Mouse (Mus musculus) liver, adult (tissue): ENCODE data around the gene Ccdc7b.
"Not testable (repeated sequence)": the region's sequence is repeated elsewhere in the genome, so short reads cannot be mapped to it uniquely, and the experiment has no call there.

Source experiments
- GATA4 ChIP-seq: IDR thresholded peaks from 2 replicates; pipeline ENCODE4 v1.6.1; 2014; ENCODE audit warnings: mild to moderate bottlenecking, low read length; ENCODE audit not compliant: insufficient replicate concordance

Gene Ccdc7b

DNA sequence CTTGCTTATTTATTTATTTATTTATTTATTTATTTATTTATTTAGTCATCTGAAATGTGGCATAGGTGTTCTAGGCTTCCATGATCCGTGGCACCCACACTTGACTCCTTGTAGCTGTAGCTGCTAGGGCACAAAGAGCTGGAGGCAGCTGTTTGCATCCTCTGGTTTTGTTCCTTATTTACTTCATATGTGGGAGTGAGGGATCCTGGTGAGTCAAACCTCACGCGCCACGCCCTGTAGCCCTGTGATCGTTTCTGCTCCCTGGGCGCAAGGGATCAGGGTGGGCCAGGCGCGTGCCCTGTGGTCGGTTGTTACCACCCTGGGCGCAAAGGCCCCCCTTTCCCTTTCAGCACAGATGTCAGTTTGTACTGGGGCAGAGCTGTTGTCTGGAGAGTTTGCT, at the start of gene Ccdc7b:
Ccdc7b (plus strand) TSS at position 301 of the 400 bp plus-strand sequence.
- not testable (repeated sequence) for TF ChIP-seq GATA4

DNA sequence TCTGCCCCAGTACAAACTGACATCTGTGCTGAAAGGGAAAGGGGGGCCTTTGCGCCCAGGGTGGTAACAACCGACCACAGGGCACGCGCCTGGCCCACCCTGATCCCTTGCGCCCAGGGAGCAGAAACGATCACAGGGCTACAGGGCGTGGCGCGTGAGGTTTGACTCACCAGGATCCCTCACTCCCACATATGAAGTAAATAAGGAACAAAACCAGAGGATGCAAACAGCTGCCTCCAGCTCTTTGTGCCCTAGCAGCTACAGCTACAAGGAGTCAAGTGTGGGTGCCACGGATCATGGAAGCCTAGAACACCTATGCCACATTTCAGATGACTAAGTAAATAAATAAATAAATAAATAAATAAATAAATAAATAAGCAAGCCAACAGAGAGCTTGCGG, 1.5 kb upstream of the Ccdc7b start, which contains the start of gene Ccdc7a:
Ccdc7a (minus strand) TSS at position 101 of the 400 bp plus-strand sequence.
- not testable (repeated sequence) for TF ChIP-seq GATA4

DNA sequence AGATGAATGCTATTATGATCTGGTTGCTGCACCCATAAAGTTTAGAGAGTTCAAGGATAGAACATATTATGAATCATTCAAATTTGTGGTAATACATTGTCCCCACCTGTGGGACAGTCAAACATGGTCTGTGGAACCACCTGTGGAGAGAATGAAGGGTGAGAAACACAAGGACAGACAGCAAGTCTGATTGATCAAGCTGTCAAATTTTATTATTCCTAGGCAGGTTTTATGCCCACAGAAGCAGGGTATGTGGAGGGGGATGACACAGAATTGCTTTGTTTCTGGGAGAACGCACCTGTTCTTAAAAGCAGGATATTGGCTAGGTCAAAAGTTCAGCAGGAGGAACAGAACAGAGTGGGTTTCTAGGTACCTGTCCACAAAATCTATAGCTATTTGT, 64.6 kb downstream of the Ccdc7b start, which contains the start of gene Gm10999:
Gm10999 (minus strand) TSS at position 101 of the 400 bp plus-strand sequence.
- no peak for TF ChIP-seq GATA4

DNA sequence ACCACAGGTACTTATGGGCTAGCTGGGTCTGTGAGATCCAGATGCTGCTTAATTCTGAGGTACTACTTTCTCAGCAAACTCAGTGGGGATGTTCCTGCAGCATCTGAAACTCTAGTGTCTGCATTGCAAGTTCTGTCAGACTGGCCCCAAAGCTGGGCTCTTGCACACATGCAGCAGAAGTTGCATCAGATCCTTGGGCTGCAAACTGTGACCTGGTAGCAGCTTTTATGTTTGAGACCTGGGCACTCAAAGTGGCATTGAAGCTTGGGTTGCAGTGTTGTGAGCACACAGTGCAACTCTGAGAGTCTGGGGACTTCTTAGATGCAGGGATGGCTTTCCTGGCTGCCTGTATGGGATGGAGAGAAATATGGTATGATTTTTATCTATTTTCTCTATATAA, 66.5 kb downstream of the Ccdc7b start:
- TF ChIP-seq GATA4, result no peak
